Mouse (Mus musculus) limb, embryonic 12.5 days (tissue): ENCODE measurements around the gene Tnpo3. TPM values are rescaled to one million over a fixed set of nuclear protein-coding genes. Genes with fewer than 3 reads are reported as not detected.

Experiments used
- ATAC-seq: fragments of 200-750 bp; cut with Nextera tagmentation; 2 replicates; pipeline ENCODE4 v1.8.0; 2017; ENCODE audit warnings: low read depth, moderate TSS enrichment; ENCODE audit not compliant: insufficient number of reproducible peaks, insufficient read depth, low FRiP score, low TSS enrichment
- H3K27ac ChIP-seq: fragments of 300-500 bp; sonication (generic); 2 replicates; pipeline ENCODE4 v1.5.1; 2016; ENCODE audit warnings: mild to moderate bottlenecking, moderate library complexity
- H3K27me3 ChIP-seq: fragments of 300-500 bp; sonication (generic); 2 replicates; pipeline ENCODE4 v1.6.1; 2016; ENCODE audit warnings: mild to moderate bottlenecking, moderate library complexity
- H3K36me3 ChIP-seq: fragments of 300-500 bp; sonication (generic); 2 replicates; pipeline ENCODE4 v1.6.1; 2016; ENCODE audit warnings: mild to moderate bottlenecking, moderate library complexity
- H3K4me1 ChIP-seq: fragments of 300-500 bp; sonication (generic); replicated peaks from 2 replicates; pipeline ENCODE4 v1.6.1; 2016
- H3K4me2 ChIP-seq: fragments of 300-500 bp; sonication (generic); 2 replicates; pipeline ENCODE4 v1.6.1; 2016; ENCODE audit warnings: mild to moderate bottlenecking, moderate library complexity
- H3K4me3 ChIP-seq: fragments of 300-500 bp; sonication (generic); replicated peaks from 2 replicates; pipeline ENCODE4 v1.5.1; 2016; ENCODE audit warnings: mild to moderate bottlenecking
- H3K9ac ChIP-seq: fragments of 300-500 bp; sonication (generic); replicated peaks from 2 replicates; pipeline ENCODE4 v1.6.1; 2016; ENCODE audit warnings: mild to moderate bottlenecking, moderate library complexity
- H3K9me3 ChIP-seq: fragments of 300-500 bp; sonication (generic); 2 replicates; pipeline ENCODE4 v1.6.1; 2016; ENCODE audit warnings: mild to moderate bottlenecking, moderate library complexity
- WGBS: fragments of 180-500 bp; shearing (Covaris S2); methylation state at CpG from one replicate; pipeline ENCODE4 v1.1.7; 2016; 5-methylcytosine and 5-hydroxymethylcytosine counted together
- polyA plus RNA-seq: library from polyadenylated mRNA; unstranded; fragments of >200 nt; fragmentation: Nextera tagmentation; extraction: Ambion mirVana; gene quantifications from 2 replicates; pipeline ENCODE4 v1.2.1, GENCODE M21; 2016

Gene Tnpo3
- polyA plus RNA-seq, 1 experiment from 2014 or later = 106 TPM

GRCm38 (mm10) chr6:29636322-29637092 lies 26.8 kb upstream of the Tnpo3 start:
- H3K4me1 ChIP-seq = 0 out of 2 replicates have a peak, but pooled peaks cover 4% of the 10 kb centered on the region
- no peak for ATAC-seq
- no peak overlapping the region for H3K27ac ChIP-seq
- 83% methylated on average over 4 of the region's 4 CpGs for WGBS
- H3K9me3 ChIP-seq = no peaks in the 10 kb centered on the region
- no peaks in the 10 kb centered on the region for H3K36me3 ChIP-seq
- no peak overlapping the region for H3K9ac ChIP-seq
- H3K4me3 ChIP-seq = no peak overlapping the region
- H3K4me2 ChIP-seq = no peak overlapping the region
- peaks cover 28% of the 10 kb centered on the region for H3K27me3 ChIP-seq

- Histone ChIP-seq H3K27me3 (peaks cover 28% of the 10 kb centered on the region), H3K27ac (no peak overlapping the region), H3K9me3 (no peaks in the 10 kb centered on the region), H3K4me1 (0 out of 2 replicates have a peak, but pooled peaks cover 4% of the 10 kb centered on the region), H3K4me3 (no peak overlapping the region), H3K4me2 (no peak overlapping the region), H3K36me3 (no peaks in the 10 kb centered on the region), H3K9ac (no peak overlapping the region)
- WGBS = 95% methylated on average over 1 of the region's 1 CpGs
- ATAC-seq = no peak
These were observed 24.9 kb upstream of the Tnpo3 start for GRCm38 (mm10) chr6:29634537-29634936.

- ATAC-seq = no peak
- 47% methylated on average over 12 of the region's 12 CpGs for WGBS
- Histone ChIP-seq H3K4me1 (no peaks in the 10 kb centered on the region), H3K9ac (no peak overlapping the region), H3K9me3 (no peaks in the 10 kb centered on the region), H3K36me3 (no peaks in the 10 kb centered on the region), H3K4me3 (no peak overlapping the region), H3K27me3 (peaks cover 16% of the 10 kb centered on the region), H3K27ac (peak overlapping the region; percentile 56; the same call in 1 of the 2 replicates), H3K4me2 (0 out of 2 replicates have a peak overlapping the region, but pooled peaks have one; percentile 2)
These were observed 23.0 kb upstream of the Tnpo3 start for GRCm38 (mm10) chr6:29632552-29633292.

GRCm38 (mm10) chr6:29631751-29632551 lies 22.3 kb upstream of the Tnpo3 start:
- Histone ChIP-seq H3K36me3 (no peaks in the 10 kb centered on the region), H3K27me3 (peaks cover 16% of the 10 kb centered on the region), H3K9me3 (no peaks in the 10 kb centered on the region), H3K27ac (0 out of 2 replicates have a peak overlapping the region, but pooled peaks have one; percentile 56), H3K9ac (no peak overlapping the region), H3K4me3 (no peak overlapping the region), H3K4me2 (peak overlapping the region; percentile 2; the same call in 1 of the 2 replicates), H3K4me1 (no peaks in the 10 kb centered on the region)
- no peak for ATAC-seq
- 20% methylated on average over 10 of the region's 10 CpGs for WGBS

- 89% methylated on average over 1 of the region's 1 CpGs for WGBS
- no peak for ATAC-seq
- H3K4me1 ChIP-seq = no peaks in the 10 kb centered on the region
- no peaks in the 10 kb centered on the region for H3K9me3 ChIP-seq
- no peak overlapping the region for H3K4me2 ChIP-seq
- H3K27me3 ChIP-seq = peaks cover 16% of the 10 kb centered on the region
- H3K4me3 ChIP-seq = no peak overlapping the region
- H3K9ac ChIP-seq = no peak overlapping the region
- no peak overlapping the region for H3K27ac ChIP-seq
- no peaks in the 10 kb centered on the region for H3K36me3 ChIP-seq
These were observed 20.5 kb upstream of the Tnpo3 start for GRCm38 (mm10) chr6:29630216-29630615.

GRCm38 (mm10) chr6:29627756-29628155 lies 18.1 kb upstream of the Tnpo3 start:
- WGBS = 74% methylated on average over 2 of the region's 2 CpGs
- Histone ChIP-seq H3K36me3 (no peaks in the 10 kb centered on the region), H3K4me2 (no peak overlapping the region), H3K27me3 (peaks cover 11% of the 10 kb centered on the region), H3K9me3 (no peaks in the 10 kb centered on the region), H3K27ac (no peak overlapping the region), H3K4me3 (no peak overlapping the region), H3K9ac (no peak overlapping the region), H3K4me1 (no peaks in the 10 kb centered on the region)
- ATAC-seq = no peak

- Histone ChIP-seq H3K27me3 (no peaks in the 10 kb centered on the region), H3K9me3 (peaks cover 4% of the 10 kb centered on the region; the same call in 1 of the 2 replicates), H3K36me3 (no peaks in the 10 kb centered on the region), H3K4me3 (no peak overlapping the region), H3K9ac (no peak overlapping the region), H3K27ac (no peak overlapping the region), H3K4me2 (no peak overlapping the region), H3K4me1 (no peaks in the 10 kb centered on the region)
- 93% methylated on average over 2 of the region's 2 CpGs for WGBS
- ATAC-seq = no peak
These were observed 14.2 kb upstream of the Tnpo3 start for GRCm38 (mm10) chr6:29623857-29624256.

- H3K9ac ChIP-seq = no peak overlapping the region
- no peak overlapping the region for H3K4me2 ChIP-seq
- H3K9me3 ChIP-seq = peaks cover 6% of the 10 kb centered on the region; the same call in 1 of the 2 replicates
- 42% methylated on average over 6 of the region's 6 CpGs for WGBS
- ATAC-seq = no peak
- H3K27me3 ChIP-seq = no peaks in the 10 kb centered on the region
- H3K4me3 ChIP-seq = no peak overlapping the region
- H3K36me3 ChIP-seq = no peaks in the 10 kb centered on the region
- no peak overlapping the region for H3K27ac ChIP-seq
- no peaks in the 10 kb centered on the region for H3K4me1 ChIP-seq
These were observed 12.6 kb upstream of the Tnpo3 start for GRCm38 (mm10) chr6:29622273-29622672.

GRCm38 (mm10) chr6:29620840-29621543 lies 11.3 kb upstream of the Tnpo3 start:
- WGBS = 62% methylated on average over 17 of the region's 17 CpGs
- no peak overlapping the region for H3K9ac ChIP-seq
- no peak for ATAC-seq
- no peak overlapping the region for H3K4me3 ChIP-seq
- no peaks in the 10 kb centered on the region for H3K36me3 ChIP-seq
- H3K4me2 ChIP-seq = no peak overlapping the region
- H3K9me3 ChIP-seq = peaks cover 6% of the 10 kb centered on the region; the same call in 1 of the 2 replicates
- H3K4me1 ChIP-seq = no peaks in the 10 kb centered on the region
- H3K27me3 ChIP-seq = no peaks in the 10 kb centered on the region
- no peak overlapping the region for H3K27ac ChIP-seq

- Histone ChIP-seq H3K27ac (no peak overlapping the region), H3K4me2 (no peak overlapping the region), H3K36me3 (no peaks in the 10 kb centered on the region), H3K4me3 (no peak overlapping the region), H3K27me3 (no peaks in the 10 kb centered on the region), H3K9ac (no peak overlapping the region), H3K4me1 (no peaks in the 10 kb centered on the region), H3K9me3 (peaks cover 6% of the 10 kb centered on the region; the same call in 1 of the 2 replicates)
- WGBS = 44% methylated on average over 3 of the region's 3 CpGs
- ATAC-seq = no peak
These were observed 10.5 kb upstream of the Tnpo3 start for GRCm38 (mm10) chr6:29620176-29620575.
